Mouse (Mus musculus) kidney, postnatal 36 days (tissue): ENCODE measurements around the gene Agtrap.

Experiments used
- DNase-seq, 2 experiments: peaks; one replicate each; pipeline ENCODE4 v3.0.0; 2021 to 2022; ENCODE audit warnings: mixed read lengths in 2 of 2

Agtrap gene

DNA sequence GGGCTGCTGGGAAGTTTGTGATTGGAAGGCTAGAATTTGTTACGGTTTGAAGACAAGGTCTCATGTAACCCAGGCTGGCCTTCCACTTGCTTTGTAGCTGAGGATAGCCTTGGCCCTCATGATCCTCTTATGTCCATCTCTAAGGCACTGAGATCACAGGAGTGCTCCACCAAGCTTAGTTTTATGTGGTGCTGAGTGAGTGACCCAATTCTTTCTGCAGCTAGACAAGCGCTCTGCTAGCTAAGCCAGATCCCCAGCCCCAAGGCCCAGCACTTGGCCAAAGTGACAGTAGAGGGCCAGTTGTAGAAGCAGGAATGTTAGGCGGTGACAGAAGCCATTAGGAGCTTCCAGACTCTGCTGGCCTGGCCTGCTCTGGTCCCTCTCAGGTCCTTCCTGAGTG lies 16.3 kb upstream of the Agtrap start:
- DNase-seq: no peak

DNA sequence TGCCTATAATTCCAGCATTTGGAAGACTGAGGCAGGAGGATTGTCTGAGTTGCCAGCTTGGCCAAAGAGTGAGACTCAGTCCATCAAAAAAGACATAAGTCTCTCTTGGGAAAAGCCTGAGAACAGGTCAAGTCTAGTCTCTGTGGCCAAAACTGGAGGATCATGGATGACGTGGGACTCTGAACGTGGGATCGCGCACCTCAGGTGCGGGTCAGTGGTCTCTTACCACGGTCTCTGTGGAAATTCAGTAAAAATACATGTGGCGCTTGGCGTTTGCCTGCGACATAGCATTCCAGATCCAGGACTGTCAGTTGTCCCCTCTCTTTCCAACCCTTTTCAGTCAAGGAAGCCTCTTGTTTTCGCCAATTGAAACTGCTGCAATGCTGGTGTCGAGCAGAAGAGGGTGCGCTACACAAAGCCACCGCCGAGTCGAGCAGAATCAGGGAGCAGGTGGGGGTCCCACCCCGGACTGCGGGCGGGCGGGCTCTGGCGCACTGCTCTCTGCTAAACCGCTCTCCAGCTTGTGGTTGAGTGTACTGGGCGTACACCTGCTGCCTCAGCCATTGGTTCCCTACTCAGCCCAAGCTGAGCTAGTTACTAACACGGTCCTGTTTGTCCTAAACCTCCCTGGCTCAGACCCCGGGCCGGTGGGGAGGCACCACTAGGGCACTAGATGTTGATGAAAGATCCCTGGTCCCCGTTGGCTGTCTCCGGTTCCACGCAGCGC lies 14.1 kb upstream of the Agtrap start:
- peak; percentile 35 to 77 for DNase-seq

DNA sequence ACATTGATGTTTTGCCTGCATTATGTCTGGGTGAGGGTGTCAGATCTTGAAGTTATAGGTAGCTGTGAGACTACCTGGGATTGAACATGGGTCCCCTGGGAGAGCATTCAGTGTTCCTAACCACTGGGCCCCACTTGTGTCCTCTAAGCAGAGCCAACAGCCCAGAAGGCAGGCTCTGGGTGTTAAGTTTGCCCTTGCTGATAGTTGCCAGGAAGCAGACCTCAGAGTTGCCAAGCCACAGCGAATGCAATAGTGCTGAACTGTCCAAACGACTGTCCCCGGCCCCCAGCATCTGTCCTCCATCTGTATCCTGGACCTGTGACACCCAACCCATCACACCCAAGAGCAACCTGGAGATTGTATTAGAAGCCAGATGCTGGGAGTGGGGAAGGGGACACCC lies 10.8 kb upstream of the Agtrap start:
- DNase-seq: no peak

DNA sequence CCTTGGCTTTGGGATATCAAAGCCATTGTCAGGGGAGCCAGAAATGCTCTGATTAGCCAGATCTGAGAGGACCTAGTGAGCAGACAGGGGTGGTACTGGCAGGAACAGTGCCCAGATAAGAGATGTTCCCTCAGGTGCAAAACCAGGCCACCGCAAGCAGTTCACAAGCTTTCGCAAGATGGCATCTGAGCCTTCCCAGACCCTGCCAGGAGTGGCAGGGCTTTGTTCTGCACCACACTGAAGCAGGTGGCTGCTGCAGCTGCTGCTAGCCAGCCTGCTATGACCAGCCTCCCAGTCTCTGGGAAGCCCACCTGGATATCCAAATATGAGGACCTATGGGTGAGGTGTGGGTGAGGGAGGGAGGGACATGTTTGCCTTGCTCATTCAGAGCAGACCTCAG lies 10.1 kb upstream of the Agtrap start:
- no peak for DNase-seq

DNA sequence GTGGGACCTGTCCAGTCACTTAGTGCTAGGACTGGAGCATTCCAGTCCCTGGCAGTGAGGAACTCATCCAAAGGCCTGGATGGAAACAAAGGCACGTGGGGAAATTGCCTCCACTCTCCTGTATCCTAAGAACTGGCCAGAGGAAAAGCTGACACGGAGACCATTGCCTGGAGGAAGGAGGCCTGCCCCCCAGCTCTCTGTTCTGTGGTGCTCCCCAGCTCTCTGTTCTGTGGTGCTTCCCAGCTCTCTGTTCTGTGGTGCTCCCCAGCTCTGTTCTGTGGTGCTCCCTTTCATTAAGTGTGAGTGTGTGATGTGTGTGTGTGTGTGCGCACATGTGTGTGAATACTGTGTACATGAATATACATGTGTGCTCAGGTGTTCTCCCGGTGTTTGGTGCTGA lies 7.2 kb upstream of the Agtrap start:
- no peak for DNase-seq

DNA sequence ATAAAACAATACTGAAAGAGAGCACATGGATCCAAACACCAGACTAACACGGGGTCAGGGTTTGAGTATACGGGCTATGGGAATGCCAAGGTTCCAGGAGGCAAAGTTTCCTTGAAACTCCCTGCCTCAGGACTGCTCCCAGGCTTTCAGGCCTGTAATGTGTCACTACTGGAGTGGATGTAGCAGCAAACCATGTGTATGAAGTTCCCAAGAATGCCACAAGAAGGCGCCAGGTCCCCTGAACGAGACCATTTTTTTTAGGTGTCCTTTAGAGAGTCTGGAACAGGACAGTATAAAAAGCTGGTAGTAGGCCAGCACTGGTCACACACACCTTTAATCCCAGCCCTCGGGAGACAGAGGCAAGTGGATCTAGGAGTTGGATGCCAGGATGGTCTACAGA lies 6.3 kb upstream of the Agtrap start:
- DNase-seq: no peak

DNA sequence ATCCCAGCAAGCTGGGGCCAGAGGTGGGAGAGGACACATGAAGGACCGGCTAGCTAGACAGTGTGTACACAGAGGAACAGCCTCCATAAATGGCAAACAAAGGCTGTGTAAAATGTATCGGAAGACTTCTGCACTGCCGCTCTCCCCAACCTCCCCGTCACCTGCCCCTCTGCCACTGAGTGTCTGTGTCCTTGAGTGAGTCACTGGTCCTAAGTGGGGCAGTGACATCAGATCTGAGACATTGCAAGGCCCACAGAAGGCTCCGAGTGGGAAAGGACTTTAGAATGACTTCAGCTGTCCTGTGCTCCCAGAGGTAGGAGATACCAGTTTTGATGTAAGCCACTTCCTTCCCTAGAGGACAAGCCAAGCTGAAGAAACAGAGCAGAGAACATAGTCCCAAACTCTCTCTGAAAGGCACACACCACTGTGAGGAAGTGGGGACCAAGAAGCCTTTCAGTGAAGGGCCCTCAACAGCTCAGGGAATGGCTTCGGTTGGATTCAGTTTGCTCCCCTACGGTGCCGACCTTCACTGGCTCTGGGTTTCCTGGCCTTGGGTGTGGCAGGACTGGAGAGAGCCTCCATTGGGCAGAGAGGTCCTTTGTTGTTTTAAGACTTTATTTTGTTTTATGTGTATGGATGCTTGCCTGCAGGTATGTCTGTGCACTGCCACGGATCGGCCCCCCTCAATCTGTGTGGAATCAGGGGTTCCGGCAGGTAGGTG lies 4.9 kb upstream of the Agtrap start:
- DNase-seq: no peak

DNA sequence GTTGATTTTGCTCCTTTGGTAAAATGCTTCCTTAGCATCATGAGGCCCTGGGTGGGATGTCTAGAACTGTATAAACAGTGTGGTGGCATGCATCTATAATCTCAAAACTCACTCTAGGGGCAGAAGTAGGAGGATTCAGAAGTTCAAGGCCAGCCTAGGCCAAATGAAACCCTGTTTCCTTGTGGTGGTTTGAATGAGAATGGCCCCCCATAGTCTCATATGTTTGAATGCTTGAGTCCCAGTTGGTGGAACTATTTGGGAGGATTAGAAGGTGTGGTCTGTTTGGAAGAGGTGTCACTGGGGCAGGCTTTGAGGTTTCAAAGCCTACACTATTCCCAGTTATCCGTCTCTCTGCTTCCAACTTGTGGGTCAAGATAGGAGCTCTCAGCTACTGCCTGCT lies 3.4 kb upstream of the Agtrap start:
- no peak for DNase-seq

DNA sequence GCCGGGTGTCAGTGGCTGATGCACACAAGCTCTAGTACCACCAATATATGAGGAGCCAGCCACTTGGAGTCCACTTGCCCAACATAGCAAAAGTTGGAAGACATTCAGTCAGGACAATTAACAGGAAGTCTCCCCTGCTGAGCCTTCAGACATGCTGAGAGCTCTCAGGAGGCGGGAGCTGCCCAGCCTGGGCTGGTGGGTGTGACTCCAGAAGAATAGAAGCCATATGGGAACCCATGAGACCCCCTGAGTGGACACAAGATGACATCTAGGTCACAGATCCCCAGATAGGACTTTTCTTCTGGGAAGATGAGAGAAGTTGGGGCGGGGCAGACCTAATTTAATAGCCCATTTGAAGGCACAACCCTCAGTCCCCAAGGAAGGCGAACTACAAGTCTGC lies 1.3 kb upstream of the Agtrap start:
- DNase-seq: no peak

DNA sequence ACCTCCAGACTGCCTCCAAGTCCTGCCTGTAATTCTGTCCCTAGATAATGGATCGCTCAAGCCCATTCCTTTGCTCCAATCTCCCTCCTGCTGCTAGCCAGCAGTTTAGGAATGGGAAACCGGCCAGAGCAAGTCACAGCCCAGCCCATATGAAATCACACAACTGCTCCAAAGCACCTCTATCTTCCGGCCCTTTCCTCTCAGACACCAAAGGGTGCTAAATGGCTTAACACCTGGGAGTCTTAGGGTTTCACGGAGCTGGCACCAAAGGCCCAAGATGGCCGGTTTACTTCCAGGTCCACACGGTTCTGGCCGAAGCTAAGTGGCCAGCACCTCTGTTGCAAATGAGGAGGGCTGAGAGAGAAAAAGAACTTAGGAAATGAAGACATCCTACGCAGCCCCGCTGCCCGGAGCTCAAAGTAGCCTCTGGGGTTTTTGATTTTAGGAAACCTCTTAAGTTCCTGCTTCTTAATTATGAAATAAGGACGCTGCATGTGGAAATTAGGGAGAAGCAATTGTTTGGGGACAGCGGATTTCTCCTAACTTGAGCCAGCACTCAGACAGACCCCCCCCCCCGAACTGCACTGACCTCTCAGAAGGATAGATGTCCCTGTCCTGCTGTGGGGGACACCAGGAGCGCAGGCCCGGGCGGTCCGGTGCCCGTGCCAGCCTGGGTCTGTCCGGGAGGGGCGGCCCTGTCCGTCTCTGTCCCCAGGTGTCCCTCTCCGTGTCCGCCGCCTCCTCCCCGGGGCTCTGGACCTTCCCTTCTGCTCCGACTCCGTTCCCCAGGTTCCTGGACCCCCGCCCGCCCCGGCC lies 532 bp downstream of the Agtrap start:
- DNase-seq: peak; percentile 66 to 69

DNA sequence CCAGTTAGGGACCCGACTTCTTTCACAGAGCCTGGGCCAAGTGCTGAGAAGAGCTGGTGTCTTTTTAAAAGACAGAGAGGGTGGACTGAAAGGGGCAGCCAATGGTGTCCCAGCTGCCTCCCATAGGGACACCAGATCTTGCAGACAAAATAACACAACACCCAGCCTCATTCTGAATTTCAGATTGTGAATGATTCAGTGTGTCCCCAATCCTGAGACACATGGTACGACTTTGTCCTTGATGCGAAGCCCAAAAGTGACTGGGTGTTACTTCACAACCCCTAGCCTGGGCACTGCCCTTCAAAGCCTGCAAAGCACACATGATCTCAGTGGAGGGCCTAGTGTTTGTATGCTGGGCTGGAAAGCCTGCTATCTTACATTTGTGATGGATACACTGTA lies 1.9 kb downstream of the Agtrap start:
- no peak for DNase-seq

DNA sequence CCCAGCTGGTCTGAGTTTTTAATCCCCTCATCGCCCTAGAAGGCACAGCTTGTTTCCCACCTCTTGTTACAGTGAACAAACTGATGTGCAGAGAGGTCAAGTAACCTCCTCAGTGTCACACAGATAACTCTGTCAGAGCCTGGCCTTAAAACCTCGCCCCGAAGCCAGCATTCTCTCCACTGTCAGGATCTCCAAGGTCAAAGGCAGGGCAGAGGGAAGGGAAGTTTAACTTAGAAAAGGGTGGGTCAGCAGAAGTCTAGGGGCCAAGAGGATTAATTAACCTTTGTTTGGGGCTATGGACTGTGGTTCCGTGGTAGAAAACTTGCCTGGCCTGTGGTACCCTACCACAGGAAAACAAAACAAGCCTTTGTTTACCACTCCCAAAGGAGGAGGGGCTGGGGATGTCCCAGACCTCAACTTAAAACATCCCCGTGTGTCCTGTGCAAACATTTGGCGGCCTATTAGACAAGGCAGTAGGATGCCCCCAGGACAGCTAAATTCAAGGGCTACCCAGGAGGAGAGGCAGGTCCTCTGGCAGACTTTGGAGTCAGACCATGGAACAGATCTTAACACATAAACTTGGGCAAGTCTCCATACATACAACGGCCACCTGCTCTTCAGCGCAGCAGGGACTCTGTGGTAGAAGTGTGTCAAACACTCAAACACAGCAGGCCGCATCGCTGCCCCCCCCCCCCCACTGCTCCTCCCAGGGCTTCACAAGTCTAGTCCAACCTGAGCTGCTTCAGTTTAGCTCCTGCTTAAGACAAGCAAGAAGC lies 2.5 kb downstream of the Agtrap start:
- DNase-seq: peak; percentile 53 to 59

DNA sequence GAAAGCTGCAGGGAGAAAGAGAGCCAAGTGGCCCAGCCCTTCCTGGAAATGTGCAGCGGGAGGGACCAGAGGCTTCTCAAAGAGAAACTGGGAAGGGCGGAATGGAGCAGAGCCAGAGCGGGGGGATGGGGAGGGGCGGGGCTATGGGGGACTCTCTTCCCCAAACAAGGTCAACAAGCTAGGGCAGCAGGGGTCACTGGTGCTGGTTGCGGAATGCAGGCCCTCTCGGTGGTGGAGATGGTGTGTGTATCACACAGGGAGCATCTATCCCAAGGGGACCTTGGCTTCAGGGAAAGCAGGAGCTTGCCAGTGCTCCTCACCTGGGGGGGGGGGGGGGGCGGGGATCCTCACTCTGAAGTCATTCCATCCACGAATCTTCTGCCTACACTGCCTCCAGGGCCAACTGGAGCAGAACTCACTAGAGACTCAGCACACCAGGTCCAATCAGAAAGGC lies 3.5 kb downstream of the Agtrap start:
- DNase-seq: peak; percentile 68 to 78

DNA sequence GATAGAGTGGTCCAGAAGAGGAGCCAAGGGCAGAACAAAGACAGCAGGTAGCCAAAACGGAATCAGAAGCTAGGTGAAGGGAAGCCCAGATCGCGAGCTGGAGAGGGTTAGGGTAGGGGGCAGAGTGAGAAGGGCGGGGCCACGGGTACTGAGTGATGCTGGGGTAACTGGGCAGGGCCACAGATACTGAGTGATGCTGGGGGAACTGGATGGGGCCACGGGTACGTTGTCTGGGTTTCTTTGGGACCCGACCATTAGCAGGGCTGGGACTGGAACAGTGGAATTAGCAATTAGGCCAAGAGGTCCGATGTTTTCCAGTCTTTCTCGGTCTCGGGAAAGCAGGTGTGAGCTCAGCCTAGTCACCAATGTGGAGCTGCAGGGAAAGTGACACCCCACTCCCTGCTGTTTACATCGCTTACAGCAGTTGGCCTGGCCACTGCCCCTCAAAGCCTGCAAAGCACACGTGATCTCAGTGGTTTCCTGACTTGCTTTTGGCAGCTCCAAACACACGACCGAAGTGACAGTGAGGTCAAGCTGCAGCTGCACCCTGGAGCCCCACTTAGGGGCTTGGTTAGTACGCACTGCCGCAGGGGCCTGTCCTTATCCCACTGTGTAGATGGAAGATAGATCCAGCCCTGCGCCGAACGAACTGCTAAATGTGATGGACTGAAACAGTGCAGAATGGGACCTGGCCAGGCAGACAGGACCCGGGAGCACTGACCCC lies 4.5 kb downstream of the Agtrap start:
- DNase-seq: peak; percentile 68 to 69

DNA sequence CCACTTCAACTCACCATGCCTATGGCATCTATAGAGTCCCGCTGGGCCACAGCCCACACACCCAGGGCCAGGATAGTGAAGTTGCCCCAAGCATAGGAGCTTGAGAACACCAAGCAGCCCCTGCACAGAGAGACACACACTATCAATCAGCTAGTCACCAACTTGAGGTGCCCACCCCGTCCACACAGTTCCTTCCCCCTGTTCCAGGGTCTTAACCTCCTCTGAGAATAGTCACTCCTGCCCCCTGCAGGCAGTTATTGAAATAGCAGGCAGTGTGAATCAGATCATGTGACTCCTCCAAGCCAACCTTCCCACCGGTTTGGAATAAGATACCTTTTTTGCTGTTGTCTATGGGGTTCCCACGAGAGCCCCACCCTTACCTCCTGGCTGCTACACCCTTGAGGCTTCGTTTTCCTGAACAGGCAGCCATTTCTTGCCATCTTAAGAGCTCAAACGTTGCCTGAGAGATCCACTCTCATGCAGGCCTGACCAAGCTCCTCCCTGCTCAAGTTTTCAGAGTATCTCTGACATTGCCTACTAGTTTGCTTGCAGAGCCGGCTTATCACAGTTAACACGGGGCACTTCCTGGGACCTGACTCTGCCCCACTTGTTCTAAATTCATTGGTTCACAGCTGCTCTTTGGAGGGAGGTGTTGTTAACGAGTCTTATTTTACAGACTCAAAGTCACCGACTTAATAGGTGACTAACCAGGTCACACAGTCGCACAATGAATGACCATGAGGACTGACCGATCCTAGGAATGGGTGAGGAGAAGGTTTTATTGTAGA lies 5.4 kb downstream of the Agtrap start:
- peak; percentile 63 to 83 for DNase-seq

DNA sequence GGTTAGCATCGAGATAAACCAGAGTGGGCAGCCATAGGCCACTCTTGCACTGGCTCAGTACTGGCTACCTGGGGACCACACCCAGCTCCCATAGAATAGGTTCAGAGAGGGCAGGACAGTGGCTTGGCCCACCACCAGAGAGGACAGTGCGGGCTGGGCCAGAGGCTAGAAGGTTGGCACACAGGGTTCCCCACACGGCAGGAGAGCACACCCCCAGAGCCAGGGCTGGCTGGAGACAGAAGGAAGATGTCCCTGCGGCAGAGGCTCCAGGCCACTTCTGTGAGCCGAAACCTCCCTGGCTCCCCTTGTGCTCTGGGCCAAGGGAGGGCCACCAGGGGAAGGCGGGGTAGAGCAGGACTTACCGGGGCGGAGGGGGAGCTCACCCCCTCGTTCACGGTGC lies 6.6 kb downstream of the Agtrap start:
- no peak for DNase-seq

DNA sequence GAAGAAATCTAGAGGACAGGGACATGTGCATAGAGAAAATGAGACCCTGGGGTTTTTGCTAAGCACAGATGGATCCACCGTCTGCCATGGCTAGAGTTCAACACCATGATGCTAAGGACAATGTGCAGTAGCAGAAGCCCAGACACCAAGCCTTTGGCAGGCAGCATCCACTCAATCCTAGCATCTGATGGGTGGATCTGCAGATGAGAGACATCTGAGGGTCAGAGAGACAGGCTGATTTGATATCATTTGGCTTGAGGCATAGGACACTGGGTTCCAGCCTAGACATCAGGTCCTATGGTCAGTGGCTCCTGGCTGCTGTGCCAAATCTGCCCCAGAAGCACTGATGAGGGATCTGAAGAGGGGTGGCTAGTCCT lies 7.2 kb downstream of the Agtrap start:
- DNase-seq: no peak

DNA sequence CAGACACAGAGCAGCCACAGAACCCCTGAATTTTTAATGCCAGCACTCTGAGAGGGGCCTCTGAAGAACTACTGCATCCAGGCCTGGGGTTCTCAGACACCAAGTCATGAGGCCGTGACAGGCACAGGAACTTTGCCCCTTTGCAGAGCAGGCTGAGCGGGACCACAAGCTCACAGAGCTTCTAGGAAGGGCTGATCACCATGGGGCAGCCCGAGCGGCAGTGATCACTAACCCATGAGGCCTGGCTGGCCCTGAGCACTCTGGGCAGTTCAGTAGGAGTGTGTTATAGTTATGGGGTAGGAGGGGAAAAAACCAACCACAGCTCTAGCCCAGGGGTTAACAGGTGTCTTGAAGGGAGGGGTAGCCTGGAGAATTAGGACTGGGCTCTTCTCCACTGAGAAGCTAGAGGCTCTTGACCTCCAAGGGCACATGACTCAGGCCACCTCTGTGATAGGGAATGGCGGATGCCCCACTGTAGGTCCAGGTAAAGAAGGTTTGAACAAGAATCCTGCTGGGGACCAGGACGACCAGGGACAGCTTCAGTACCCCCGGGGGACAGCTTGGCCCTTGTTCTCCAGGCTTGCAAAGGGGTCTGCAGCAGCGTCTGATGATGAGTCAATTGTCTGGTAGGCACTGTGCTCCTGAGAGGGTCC lies 7.8 kb downstream of the Agtrap start:
- peak; percentile 74 for DNase-seq

DNA sequence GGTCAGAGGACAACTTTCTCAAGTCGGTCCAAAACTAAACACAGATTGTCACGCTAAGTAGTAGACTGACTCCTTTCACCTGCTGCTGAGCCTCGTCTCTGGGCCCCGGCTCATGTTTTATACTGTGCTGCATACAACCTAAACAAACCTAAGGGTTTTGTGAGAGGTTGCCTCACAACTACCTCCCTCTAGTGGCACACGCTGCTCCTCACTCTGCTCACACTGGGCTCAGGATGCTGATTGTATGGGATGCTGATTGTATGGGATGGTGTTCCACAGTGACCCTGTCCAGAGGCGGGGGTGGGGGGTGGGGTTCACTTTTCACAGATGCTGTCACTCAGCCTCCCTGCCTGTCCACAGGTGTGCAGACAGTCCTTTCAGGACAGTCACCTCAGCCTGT lies 8.6 kb downstream of the Agtrap start:
- no peak for DNase-seq

DNA sequence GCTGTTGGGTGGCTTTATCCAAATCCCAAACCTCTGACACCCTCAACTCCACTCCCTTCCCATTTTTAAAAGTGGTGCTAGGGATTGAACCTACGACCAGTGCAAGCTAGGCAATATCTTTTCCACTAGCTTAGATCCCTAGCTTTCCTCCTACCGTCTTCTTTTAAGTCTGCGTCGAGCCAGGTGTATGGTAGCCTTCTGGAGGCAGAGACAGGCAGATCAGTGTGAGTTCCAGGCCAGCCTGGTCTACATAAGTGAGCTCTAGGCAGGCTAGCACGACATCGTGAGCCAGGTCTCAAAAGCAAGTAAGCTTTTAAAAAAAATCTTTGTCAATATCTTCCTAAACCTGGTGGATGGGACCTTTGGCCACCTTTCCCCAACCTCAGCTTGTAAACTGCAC lies 11.9 kb downstream of the Agtrap start:
- no peak for DNase-seq

DNA sequence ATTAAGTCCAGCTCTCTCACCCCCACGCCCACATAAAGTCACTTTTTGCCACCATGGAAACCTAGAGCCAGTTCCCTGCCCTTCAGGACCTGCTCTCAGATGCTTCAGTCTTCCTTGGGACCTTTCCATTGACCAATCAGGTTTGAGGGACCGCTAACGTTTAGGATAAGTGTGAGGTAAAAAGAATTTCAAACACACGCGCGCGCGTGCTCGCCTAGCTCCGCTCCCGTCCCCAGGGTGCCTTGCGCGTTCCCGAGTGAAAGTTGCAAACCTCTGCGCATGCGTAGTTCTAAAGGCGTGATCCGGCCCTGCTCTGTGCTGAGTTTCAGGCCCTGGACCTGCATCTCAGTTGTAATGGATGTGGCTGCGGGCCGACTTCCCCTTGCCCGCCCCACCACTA lies 12.6 kb downstream of the Agtrap start:
- peak; percentile 77 to 84 for DNase-seq
